Mouse (Mus musculus) MEL (cell line): ENCODE results near the gene Plek.

ENCODE experiments used
- CTCF ChIP-seq, 3 experiments: IDR thresholded peaks in 2 of 3; conservative IDR thresholded peaks in 1 of 3; 2 replicates each; pipeline ENCODE4 v1.5.1; 2011 to 2012; ENCODE audit warnings: low read length in 3 of 3, low read depth in 2 of 3, mild to moderate bottlenecking in 2 of 3, improper control_type of control experiment in 1 of 3, inconsistent platforms in 1 of 3, mixed read lengths in 1 of 3, moderate library complexity in 1 of 3; ENCODE audit not compliant: control insufficient read depth in 1 of 3, insufficient read depth in 1 of 3, poor library complexity in 1 of 3, severe bottlenecking in 1 of 3
- MAX ChIP-seq: IDR thresholded peaks from 2 replicates; pipeline ENCODE4 v1.6.1; 2011; ENCODE audit warnings: low read length, improper control_type of control experiment
- POLR2A ChIP-seq, 2 experiments: IDR thresholded peaks; 2 replicates each; pipeline ENCODE4 v1.6.1; 2011 to 2012; ENCODE audit warnings: low read length in 2 of 2, mild to moderate bottlenecking in 2 of 2, control low read depth in 1 of 2, improper control_type of control experiment in 1 of 2, low read depth in 1 of 2, moderate library complexity in 1 of 2; ENCODE audit not compliant: control insufficient read depth in 1 of 2, insufficient read depth in 1 of 2, poor library complexity in 1 of 2
- RCOR1 ChIP-seq: IDR thresholded peaks from 2 replicates; pipeline ENCODE4 v1.6.1; 2012; ENCODE audit warnings: low read depth, mild to moderate bottlenecking, inconsistent platforms, low read length, improper control_type of control experiment

DNA sequence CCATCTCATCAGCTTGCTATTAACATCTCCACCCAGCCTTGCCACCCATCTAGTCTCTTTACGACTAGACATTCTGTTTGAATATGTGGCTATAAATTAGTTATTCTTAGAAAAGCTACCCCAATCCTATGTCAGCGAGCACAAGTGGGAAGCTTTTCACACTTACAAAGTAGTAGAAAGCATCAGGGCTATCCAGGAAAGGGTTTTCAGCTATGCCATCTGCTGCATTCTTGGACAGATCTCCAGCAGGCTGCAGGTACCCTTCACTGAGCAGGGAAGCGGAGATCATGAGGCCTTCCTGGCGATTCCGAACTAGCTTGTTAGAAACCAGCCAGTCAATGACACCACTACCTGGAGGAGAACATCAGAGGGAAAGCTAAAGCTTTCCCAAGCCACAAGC, 62.3 kb downstream of the Plek start:
- TF ChIP-seq POLR2A (IDR thresholded peaks at IDR 0.05; ENCODE audit: control insufficient read depth in 1 of 2, insufficient read depth in 1 of 2, low read depth in 1 of 2, low read length in 2 of 2, poor library complexity in 1 of 2) (no peak), CTCF (IDR thresholded peaks at IDR 0.05 in 2 of 3, conservative IDR thresholded peaks at IDR 0.05 in 1 of 3; ENCODE audit: control insufficient read depth in 1 of 3, insufficient read depth in 1 of 3, low read depth in 2 of 3, low read length in 3 of 3, poor library complexity in 1 of 3, severe bottlenecking in 1 of 3) (no peak), MAX (no peak), RCOR1 (no peak)
